24 mouse cellular contexts compared by ENCODE assay signal in the genomic region with DNA sequence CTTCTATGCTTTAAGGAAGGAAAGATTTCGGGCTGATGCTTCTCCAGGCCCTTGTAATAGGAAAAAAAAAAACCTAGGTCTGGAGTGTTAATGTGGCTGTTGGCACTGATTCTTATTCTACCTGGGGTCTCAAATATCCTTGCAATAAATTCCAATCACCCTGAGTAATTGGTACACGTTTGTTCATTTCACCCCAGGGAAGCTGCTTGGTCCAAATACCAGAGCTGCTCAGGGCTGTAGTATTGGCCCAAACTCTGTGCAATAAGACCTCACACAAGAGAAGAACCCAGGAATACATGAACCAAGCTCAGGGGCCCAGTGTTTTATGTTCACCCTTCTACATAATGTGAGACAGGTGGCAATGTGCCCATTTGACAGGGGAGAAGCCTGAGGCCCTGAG.
"Had no signal": no experiment of that assay in that cellular context is flagged by ENCODE, and none has a peak within 500 bp of the region (broad histone marks: within the 10 kb centered on the region; RNA-seq: fewer than 3 reads in every experiment).

No protein-coding gene starts in this region.

- ATAC-seq: forebrain, embryonic 16.5 days; hindbrain, embryonic 16.5 days; inflammation-experienced regulatory T-cells, adult 6 months; intestine, embryonic 15.5 days had no signal

- H3K27me3 ChIP-seq: heart, embryonic 12.5 days; hindbrain, embryonic 12.5 days; intestine, embryonic 15.5 days; kidney, embryonic 15.5 days; limb, embryonic 12.5 days had no signal

- H3K9ac ChIP-seq: heart, embryonic 12.5 days; hindbrain, embryonic 12.5 days; hindbrain, embryonic 14.5 days; intestine, embryonic 15.5 days; kidney, embryonic 15.5 days; limb, embryonic 12.5 days had no signal

- H3K9me3 ChIP-seq: heart, embryonic 10.5 days; heart, embryonic 12.5 days; hindbrain, embryonic 10.5 days; hindbrain, embryonic 12.5 days; intestine, embryonic 15.5 days; kidney, embryonic 15.5 days; limb, embryonic 12.5 days had no signal

- H3K36me3 ChIP-seq: heart, embryonic 10.5 days; heart, embryonic 12.5 days; hindbrain, embryonic 10.5 days; hindbrain, embryonic 12.5 days; intestine, embryonic 15.5 days; kidney, embryonic 15.5 days; limb, embryonic 12.5 days had no signal

- H3K27ac ChIP-seq: gastrocnemius, adult 2 months; heart, embryonic 10.5 days; hindbrain, embryonic 10.5 days; hindbrain, embryonic 12.5 days; hindbrain, embryonic 14.5 days; intestine, embryonic 15.5 days; kidney, embryonic 15.5 days; kidney, postnatal 0 days; limb, embryonic 12.5 days had no signal

- DNase-seq: gastrocnemius, adult 2 months; gastrocnemius, postnatal 10 days; gastrocnemius, postnatal 25 days; heart, adult 18-20 months; heart, postnatal 10 days; heart, postnatal 4 days; kidney, adult 11 months; kidney, adult 2 months; kidney, adult 9 months; kidney, postnatal 14 days; kidney, postnatal 36 days; left cerebral cortex, postnatal 4 days had no signal

- H3K4me3 ChIP-seq: gastrocnemius, adult 2 months; heart, embryonic 10.5 days; heart, embryonic 12.5 days; hindbrain, embryonic 10.5 days; hindbrain, embryonic 12.5 days; intestine, embryonic 15.5 days; kidney, embryonic 15.5 days; limb, embryonic 12.5 days had no signal

- H3K4me2 ChIP-seq: heart, embryonic 12.5 days; hindbrain, embryonic 12.5 days; hindbrain, embryonic 14.5 days; intestine, embryonic 15.5 days; kidney, embryonic 15.5 days; limb, embryonic 12.5 days had no signal

- H3K4me1 ChIP-seq: heart, embryonic 10.5 days; hindbrain, embryonic 10.5 days; hindbrain, embryonic 12.5 days; intestine, embryonic 15.5 days; kidney, embryonic 15.5 days had no signal
